In the genomic region with DNA sequence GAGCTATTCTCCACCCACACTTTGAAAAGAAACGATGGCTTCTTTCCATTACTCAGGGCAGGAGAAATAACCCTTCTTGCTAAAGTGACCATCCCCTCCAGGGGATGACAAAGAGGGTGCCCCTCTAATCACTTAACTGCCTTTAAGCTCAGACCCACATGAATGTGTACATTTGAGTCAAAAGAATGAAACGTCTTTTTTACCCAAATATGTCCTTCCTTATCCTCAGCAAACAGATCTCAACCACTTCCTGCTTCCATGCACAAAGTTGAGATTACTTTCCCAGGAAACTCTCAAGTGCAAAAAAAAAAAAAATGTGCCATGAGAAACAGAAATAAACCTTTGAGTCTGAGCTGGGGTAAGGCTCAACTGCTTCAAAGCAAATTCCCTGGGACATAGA, we compare ENCODE assay signal across 15 mouse cellular contexts. TPM values are rescaled to one million over a fixed set of nuclear protein-coding genes. Genes with fewer than 3 reads are reported as not detected.
DNase-seq lines count a peak whose midpoint lies in the region; ATAC-seq and TF ChIP-seq lines count a peak whose summit lies in the region.
"Had no signal": no experiment of that assay in that cellular context is flagged by ENCODE, and none has a peak within 500 bp of the region (broad histone marks: within the 10 kb centered on the region; RNA-seq: fewer than 3 reads in every experiment).

No protein-coding gene starts in this region.

- TF ChIP-seq RAD21 in MEL (IDR thresholded peaks at IDR 0.05; ENCODE audit: low read depth, low read length), result no peak

- H3K4me3 ChIP-seq in embryonic facial prominence, embryonic 13.5 days, result no peak overlapping the region
- H3K4me3 ChIP-seq in embryonic facial prominence, embryonic 10.5 days, result no peak overlapping the region
- no peak overlapping the region for H3K4me3 ChIP-seq in kidney, embryonic 15.5 days (replicated peaks)
- peak overlapping the region in 1 of 2 experiments; percentile 24; a peak in 2 of 4 replicates for H3K4me3 ChIP-seq in MEL (ENCODE audit: control insufficient read depth in 1 of 2, insufficient read depth in 1 of 2, low read depth in 2 of 2, low read length in 2 of 2)
- no peak overlapping the region for H3K4me3 ChIP-seq in liver, postnatal 0 days (ENCODE audit: low read depth, low read length)
- H3K4me3 ChIP-seq: hindbrain, embryonic 15.5 days had no signal

- TF ChIP-seq EP300 in MEL (IDR thresholded peaks at IDR 0.05; ENCODE audit: low read depth in 1 of 2, low read length in 2 of 2), result peak; percentile 82 to 90
- peak; percentile 67; the same call in 1 of the 2 replicates for TF ChIP-seq EP300 in liver, postnatal 0 days (IDR thresholded peaks at IDR 0.05; ENCODE audit: low read depth)

- H3K79me2 ChIP-seq in MEL (ENCODE audit: control insufficient read depth, insufficient read depth, low read length, poor library complexity), result no peaks in the 10 kb centered on the region

- DNase-seq in embryonic facial prominence, embryonic 10.5 days (ENCODE audit: low spot score), result no peak
- DNase-seq in kidney, adult 18-20 months, result no peak
- DNase-seq in MEL (ENCODE audit: low read depth, low spot score), result peak; percentile 82
- DNase-seq in liver, postnatal 0 days, result no peak
- no peak for DNase-seq in ovary, adult 18-20 months (ENCODE audit: low spot score)
- DNase-seq: adrenal gland, postnatal 14 days; cerebellum, postnatal 25 days; forebrain, postnatal 0 days; gastrocnemius, postnatal 36 days; thymus, adult 18-20 months had no signal

- no peak overlapping the region for H3K4me2 ChIP-seq in embryonic facial prominence, embryonic 13.5 days
- H3K4me2 ChIP-seq in kidney, embryonic 15.5 days, result no peak overlapping the region
- no peak overlapping the region for H3K4me2 ChIP-seq in liver, postnatal 0 days (ENCODE audit: low read depth, low read length)
- H3K4me2 ChIP-seq: hindbrain, embryonic 15.5 days; midbrain, embryonic 11.5 days had no signal

- H3K9me3 ChIP-seq in embryonic facial prominence, embryonic 13.5 days, result no peaks in the 10 kb centered on the region
- no peaks in the 10 kb centered on the region for H3K9me3 ChIP-seq in embryonic facial prominence, embryonic 10.5 days
- H3K9me3 ChIP-seq in kidney, embryonic 15.5 days (replicated peaks), result no peaks in the 10 kb centered on the region
- no peaks in the 10 kb centered on the region for H3K9me3 ChIP-seq in MEL (replicated peaks; ENCODE audit: insufficient read depth, low read length)
- no peaks in the 10 kb centered on the region for H3K9me3 ChIP-seq in liver, postnatal 0 days (ENCODE audit: low read length)
- H3K9me3 ChIP-seq: hindbrain, embryonic 15.5 days had no signal

- H3K4me1 ChIP-seq in embryonic facial prominence, embryonic 13.5 days, result peaks cover 21% of the 10 kb centered on the region
- peaks cover 26% of the 10 kb centered on the region for H3K4me1 ChIP-seq in embryonic facial prominence, embryonic 10.5 days
- H3K4me1 ChIP-seq in kidney, embryonic 15.5 days, result peaks cover 20% of the 10 kb centered on the region
- peaks cover 10 to 31% of the 10 kb centered on the region in 2 experiments for H3K4me1 ChIP-seq in MEL (ENCODE audit: control insufficient read depth in 1 of 2, insufficient read depth in 2 of 2, low read length in 2 of 2)
- peaks cover under 1% of the 10 kb centered on the region; the same call in 1 of the 2 replicates for H3K4me1 ChIP-seq in liver, postnatal 0 days (ENCODE audit: insufficient read depth)

- no peaks in the 10 kb centered on the region for H3K27me3 ChIP-seq in embryonic facial prominence, embryonic 13.5 days
- no peaks in the 10 kb centered on the region for H3K27me3 ChIP-seq in embryonic facial prominence, embryonic 10.5 days (replicated peaks; ENCODE audit: low read depth, poor library complexity, severe bottlenecking)
- no peaks in the 10 kb centered on the region for H3K27me3 ChIP-seq in kidney, embryonic 15.5 days
- H3K27me3 ChIP-seq in MEL (ENCODE audit: control insufficient read depth in 1 of 2, insufficient read depth in 2 of 2, low read length in 2 of 2), result no peaks in the 10 kb centered on the region
- H3K27me3 ChIP-seq in liver, postnatal 0 days (ENCODE audit: insufficient read depth, low read length), result no peaks in the 10 kb centered on the region
- H3K27me3 ChIP-seq: hindbrain, embryonic 15.5 days had no signal

- H3K27ac ChIP-seq in embryonic facial prominence, embryonic 13.5 days, result 0 out of 2 replicates have a peak overlapping the region, but pooled peaks have one; percentile 44
- H3K27ac ChIP-seq in embryonic facial prominence, embryonic 10.5 days (replicated peaks), result no peak overlapping the region
- H3K27ac ChIP-seq in kidney, embryonic 15.5 days, result peak overlapping the region; percentile 66
- peak overlapping the region; percentile 46 for H3K27ac ChIP-seq in MEL (ENCODE audit: control insufficient read depth, low read depth, low read length)
- H3K27ac ChIP-seq in liver, postnatal 0 days (ENCODE audit: low read depth), result peak overlapping the region; percentile 48; the same call in 1 of the 2 replicates
- H3K27ac ChIP-seq: hindbrain, embryonic 15.5 days had no signal

- 24% methylated on average over 2 of the region's 2 CpGs for WGBS in embryonic facial prominence, embryonic 13.5 days
- 43% methylated on average over 2 of the region's 2 CpGs for WGBS in embryonic facial prominence, embryonic 10.5 days
- 24% methylated on average over 2 of the region's 2 CpGs for WGBS in kidney, embryonic 15.5 days
- 26% methylated on average over 2 of the region's 2 CpGs for WGBS in liver, postnatal 0 days (ENCODE audit: insufficient replicate concordance)

- no peak overlapping the region for H3K9ac ChIP-seq in embryonic facial prominence, embryonic 13.5 days
- no peak overlapping the region for H3K9ac ChIP-seq in kidney, embryonic 15.5 days
- peak overlapping the region; percentile 28; the same call in 1 of the 2 replicates for H3K9ac ChIP-seq in MEL (ENCODE audit: control insufficient read depth, low read depth, low read length, poor library complexity, severe bottlenecking)
- H3K9ac ChIP-seq in liver, postnatal 0 days (replicated peaks), result no peak overlapping the region
- H3K9ac ChIP-seq: forebrain, postnatal 0 days; hindbrain, embryonic 15.5 days had no signal

- no peak for TF ChIP-seq POLR2A in MEL (IDR thresholded peaks at IDR 0.05; ENCODE audit: control insufficient read depth in 1 of 2, insufficient read depth in 1 of 2, low read depth in 1 of 2, low read length in 2 of 2, poor library complexity in 1 of 2)

- peaks cover 24% of the 10 kb centered on the region for H3K36me3 ChIP-seq in embryonic facial prominence, embryonic 13.5 days
- peaks cover 30% of the 10 kb centered on the region for H3K36me3 ChIP-seq in embryonic facial prominence, embryonic 10.5 days (replicated peaks)
- H3K36me3 ChIP-seq in kidney, embryonic 15.5 days, result 0 out of 2 replicates have a peak, but pooled peaks cover 5% of the 10 kb centered on the region
- peaks cover 0 to 25% of the 10 kb centered on the region in 2 experiments; a peak in 2 of 4 replicates for H3K36me3 ChIP-seq in MEL (ENCODE audit: control insufficient read depth in 1 of 2, insufficient read depth in 2 of 2, low read length in 2 of 2)
- H3K36me3 ChIP-seq in liver, postnatal 0 days (replicated peaks; ENCODE audit: insufficient read depth, low read length), result peaks cover 49% of the 10 kb centered on the region
- H3K36me3 ChIP-seq: hindbrain, embryonic 15.5 days had no signal

- ATAC-seq in embryonic facial prominence, embryonic 13.5 days (ENCODE audit: insufficient number of reproducible peaks, insufficient read depth, low FRiP score, low TSS enrichment, low read depth), result no peak
- no peak for ATAC-seq in kidney, embryonic 15.5 days (replicated peaks; ENCODE audit: low FRiP score)
- peak; percentile 23; the same call in 1 of the 2 replicates for ATAC-seq in liver, postnatal 0 days
- ATAC-seq in erythroid progenitor cell, adult 5-6 weeks (replicated peaks; ENCODE audit: low FRiP score, poor library complexity, severe bottlenecking), result no peak
- ATAC-seq: forebrain, postnatal 0 days had no signal

- TF ChIP-seq CTCF in MEL (IDR thresholded peaks at IDR 0.05 in 2 of 3, conservative IDR thresholded peaks at IDR 0.05 in 1 of 3; ENCODE audit: control insufficient read depth in 1 of 3, insufficient read depth in 1 of 3, low read depth in 2 of 3, low read length in 3 of 3, poor library complexity in 1 of 3, severe bottlenecking in 1 of 3), result no peak
- no peak for TF ChIP-seq CTCF in liver, postnatal 0 days (IDR thresholded peaks at IDR 0.05; ENCODE audit: low read depth)

TF ChIP-seq in MEL, 35 proteins besides CTCF, POLR2A, EP300 and RAD21 (continues in another document):
- TF ChIP-seq POLR2AphosphoS5 (IDR thresholded peaks at IDR 0.05; ENCODE audit: borderline replicate concordance, low read depth, low read length) (no peak), CHD1 (IDR thresholded peaks at IDR 0.05; ENCODE audit: low read depth, low read length) (no peak), RCOR1 (IDR thresholded peaks at IDR 0.05; ENCODE audit: low read depth, low read length) (peak; percentile 89), POLR2AphosphoS2 (IDR thresholded peaks at IDR 0.05; ENCODE audit: low read length) (no peak), MXI1 (IDR thresholded peaks at IDR 0.05; ENCODE audit: low read depth, low read length) (peak; percentile 47; the same call in 1 of the 2 replicates), MAFK (IDR thresholded peaks at IDR 0.05; ENCODE audit: borderline replicate concordance, low read depth, low read length) (no peak), KAT2A (conservative IDR thresholded peaks at IDR 0.05; ENCODE audit: low read depth, low read length) (no peak), MEF2A (IDR thresholded peaks at IDR 0.05; ENCODE audit: extremely low read depth, insufficient replicate concordance, low read depth, low read length, poor library complexity, severe bottlenecking) (no peak), USF1 (IDR thresholded peaks at IDR 0.05; ENCODE audit: low read depth, low read length) (no peak), HCFC1 (IDR thresholded peaks at IDR 0.05; ENCODE audit: low read depth, low read length) (0 out of 2 replicates have a peak, but pooled peaks have one; percentile 24), MAX (IDR thresholded peaks at IDR 0.05; ENCODE audit: low read length) (no peak), GABPA (IDR thresholded peaks at IDR 0.05; ENCODE audit: low read depth, low read length) (no peak)

RNA-seq across cellular contexts. Expression of a gene that starts 16.2 kb away (rescaled TPM):
- 92.2 and 100 TPM in 2 replicates for polyA plus RNA-seq in embryonic facial prominence, embryonic 13.5 days (2015; fragmentation: Nextera tagmentation; extraction: Ambion mirVana)
- 120 and 127 TPM in 2 replicates for polyA plus RNA-seq in embryonic facial prominence, embryonic 10.5 days (2016; fragmentation: Nextera tagmentation; extraction: Ambion mirVana)
- polyA plus RNA-seq in kidney, embryonic 15.5 days (2015; fragmentation: Nextera tagmentation; extraction: Ambion mirVana), result 126 TPM in 2 replicates
- total RNA-seq in MEL (2012; rRNA removed), result 18.2 and 19.1 TPM in 2 replicates
- polyA plus RNA-seq in MEL (2012; ENCODE audit: insufficient read depth in 1 of 2, insufficient read length in 2 of 2, low read depth in 1 of 2, low replicate concordance in 2 of 2, missing spikeins in 1 of 2), result 10 to 100 TPM in 1 of 2 experiments, not detected in 1; 32.7 TPM
- 25.5 and 28.6 TPM in 2 replicates for polyA plus RNA-seq in liver, postnatal 0 days (2015; fragmentation: Nextera tagmentation; extraction: Ambion mirVana)
- total RNA-seq in erythroid progenitor cell, adult 5-6 weeks (2015; ENCODE audit: low replicate concordance), result 0.84 and 1.8 TPM in 2 replicates
- total RNA-seq in erythroid progenitor cell, adult 5-6 weeks (2017; ENCODE audit: low replicate concordance), result 0.68 and 2.7 TPM in 2 replicates
